In genomic region chr11:107255185-107255584, GRCm38 (mm10) we compare ENCODE assay signal across 10 mouse cellular contexts.
DNase-seq lines count a peak whose midpoint lies in the region; ATAC-seq lines count a peak whose summit lies in the region.
"Had no signal": no experiment of that assay in that cellular context is flagged by ENCODE, and none has a peak within 500 bp of the region (broad histone marks: within the 10 kb centered on the region; RNA-seq: fewer than 3 reads in every experiment).

No protein-coding gene starts in this region.

- no peak overlapping the region for H3K4me2 ChIP-seq in kidney, embryonic 16.5 days (replicated peaks; ENCODE audit: low read depth, low read length)
- no peak overlapping the region for H3K4me2 ChIP-seq in embryonic facial prominence, embryonic 15.5 days (replicated peaks)
- H3K4me2 ChIP-seq: embryonic facial prominence, embryonic 13.5 days had no signal

- no peaks in the 10 kb centered on the region for H3K9me3 ChIP-seq in kidney, embryonic 16.5 days (ENCODE audit: low read length)
- H3K9me3 ChIP-seq in embryonic facial prominence, embryonic 15.5 days (replicated peaks), result no peaks in the 10 kb centered on the region
- H3K9me3 ChIP-seq: embryonic facial prominence, embryonic 13.5 days had no signal

- H3K36me3 ChIP-seq in kidney, embryonic 16.5 days (ENCODE audit: insufficient read depth, low read length), result peaks cover 13% of the 10 kb centered on the region
- H3K36me3 ChIP-seq in embryonic facial prominence, embryonic 15.5 days, result peaks cover 14% of the 10 kb centered on the region; the same call in 1 of the 2 replicates

- no peak overlapping the region for H3K27ac ChIP-seq in kidney, embryonic 16.5 days (ENCODE audit: low read length)
- H3K27ac ChIP-seq in embryonic facial prominence, embryonic 15.5 days (replicated peaks), result no peak overlapping the region
- H3K27ac ChIP-seq: embryonic facial prominence, embryonic 13.5 days; macrophage had no signal

- 71% methylated on average over 11 of the region's 11 CpGs for WGBS in kidney, embryonic 16.5 days
- 87% methylated on average over 11 of the region's 11 CpGs for WGBS in embryonic facial prominence, embryonic 15.5 days

- no peaks in the 10 kb centered on the region for H3K27me3 ChIP-seq in kidney, embryonic 16.5 days (ENCODE audit: insufficient read depth, low read length)
- H3K27me3 ChIP-seq in embryonic facial prominence, embryonic 15.5 days, result no peaks in the 10 kb centered on the region
- H3K27me3 ChIP-seq: embryonic facial prominence, embryonic 13.5 days had no signal

- no peaks in the 10 kb centered on the region for H3K4me1 ChIP-seq in kidney, embryonic 16.5 days (ENCODE audit: insufficient read depth, low read length)
- no peaks in the 10 kb centered on the region for H3K4me1 ChIP-seq in embryonic facial prominence, embryonic 15.5 days

- peak; percentile 77 for DNase-seq in kidney, adult 18-20 months
- peak; percentile 8 for DNase-seq in NIH3T3 (ENCODE audit: low read depth)
- peak; percentile 50 to 68 for DNase-seq in lung, adult 18-20 months
- peak; percentile 36 for DNase-seq in thymus, postnatal 14 days
- no peak for DNase-seq in yolk sac, embryonic 10.5 days (ENCODE audit: low spot score)
- DNase-seq in right cerebral cortex, adult 18-20 months, result no peak

- ATAC-seq in kidney, embryonic 16.5 days (ENCODE audit: low FRiP score, low TSS enrichment), result no peak; the same call in 1 of the 2 replicates
- peak; percentile 43; the same call in 1 of the 2 replicates for ATAC-seq in embryonic facial prominence, embryonic 15.5 days (ENCODE audit: insufficient number of reproducible peaks, low FRiP score, low TSS enrichment, low read depth)

- H3K4me3 ChIP-seq in kidney, embryonic 16.5 days (ENCODE audit: low read length), result no peak overlapping the region
- H3K4me3 ChIP-seq in embryonic facial prominence, embryonic 15.5 days (replicated peaks), result no peak overlapping the region
- H3K4me3 ChIP-seq: embryonic facial prominence, embryonic 13.5 days had no signal

- H3K9ac ChIP-seq in kidney, embryonic 16.5 days (replicated peaks; ENCODE audit: low read length), result no peak overlapping the region
- H3K9ac ChIP-seq in embryonic facial prominence, embryonic 15.5 days, result no peak overlapping the region
- H3K9ac ChIP-seq: embryonic facial prominence, embryonic 13.5 days had no signal

Comparison
In these comparisons a context has a peak if more than half of its experiments do, and no peak if none do; other contexts are left out.
1. DNase-seq: peak in kidney, adult 18-20 months (single experiment), NIH3T3 (single experiment), lung, adult 18-20 months (2 of 2) and thymus, postnatal 14 days (single experiment); none in yolk sac, embryonic 10.5 days (single experiment) and right cerebral cortex, adult 18-20 months (single experiment).